Mouse (Mus musculus) small intestine, adult 2 months (tissue): ENCODE results near the gene Peg3. TPM values are rescaled to one million over a fixed set of nuclear protein-coding genes. Genes with fewer than 3 reads are reported as not detected.
"Not testable (repeated sequence)": the region's sequence is repeated elsewhere in the genome, so short reads cannot be mapped to it uniquely, and the experiment has no call there.

ENCODE experiments used
- H3K27ac ChIP-seq: fragments of 200-500 bp; 2 replicates; pipeline ENCODE4 v1.5.1; 2012; ENCODE audit warnings: low read depth, low read length, control low read depth, inconsistent platforms; ENCODE audit not compliant: insufficient read depth
- H3K27me3 ChIP-seq: fragments of 200-500 bp; 2 replicates; pipeline ENCODE4 v1.6.1; 2012; ENCODE audit warnings: mild to moderate bottlenecking, moderate library complexity, low read length, inconsistent platforms; ENCODE audit not compliant: control insufficient read depth, insufficient read depth
- H3K36me3 ChIP-seq: fragments of 200-500 bp; 2 replicates; pipeline ENCODE4 v1.6.1; 2012; ENCODE audit warnings: mild to moderate bottlenecking, low read length, control low read depth, inconsistent platforms; ENCODE audit not compliant: control insufficient read depth, insufficient read depth
- H3K4me1 ChIP-seq: fragments of 200-500 bp; 2 replicates; pipeline ENCODE4 v1.6.1; 2012; ENCODE audit warnings: low read length, inconsistent platforms, mixed read lengths; ENCODE audit not compliant: control insufficient read depth, insufficient read depth, insufficient read length
- H3K4me3 ChIP-seq: fragments of 200-500 bp; 2 replicates; pipeline ENCODE4 v1.5.1; 2012; ENCODE audit warnings: low read depth, mild to moderate bottlenecking, control low read depth, inconsistent platforms, low read length, moderate library complexity
- CTCF ChIP-seq: fragments of 200-500 bp; IDR thresholded peaks from 2 replicates; pipeline ENCODE4 v1.5.1; 2012; ENCODE audit warnings: low read depth, mild to moderate bottlenecking, control low read depth, inconsistent platforms, low read length, moderate library complexity, mixed read lengths; ENCODE audit not compliant: insufficient replicate concordance, insufficient read length; ENCODE audit errors: extremely low read depth
- POLR2A ChIP-seq: fragments of 200-500 bp; IDR thresholded peaks from 2 replicates; pipeline ENCODE4 v1.6.1; 2012; ENCODE audit warnings: low read depth, mild to moderate bottlenecking, control low read depth, inconsistent platforms, low read length, moderate library complexity
- WGBS: fragments of 180-500 bp; shearing (Covaris S2); methylation state at CpG from one replicate; pipeline ENCODE4 v1.1.7; 2018; 5-methylcytosine and 5-hydroxymethylcytosine counted together
- polyA plus RNA-seq: library from polyadenylated mRNA; depleted of rRNA; stranded (reverse); fragments of >200 nt; gene quantifications from 2 replicates; pipeline ENCODE4 v1.2.3, GENCODE M21; 2012; rRNA removed

Peg3 gene
- 0.60 and 1.0 TPM in 2 replicates for polyA plus RNA-seq

- peak within 1 kb of the TSS; percentile 65 for H3K4me3 ChIP-seq
- H3K27me3 ChIP-seq, result no peaks in the 10 kb centered on the region; the same call in 1 of the 2 replicates
- WGBS, result 60% methylated on average over 24 of the region's 24 CpGs
- peak within 1 kb of the TSS; percentile 68 for H3K27ac ChIP-seq
- no peak for TF ChIP-seq CTCF
- no peak for TF ChIP-seq POLR2A
- H3K36me3 ChIP-seq, result no peaks in the 10 kb centered on the region
- H3K4me1 ChIP-seq, result no peaks in the 10 kb centered on the region
These were observed at the start of gene Peg3, which contains the start of gene Usp29 for GRCm38 (mm10) chr7:6730241-6730640. TSS of gene Peg3 (minus strand) at chr7:6730431. TSS of gene Usp29 (plus strand) at chr7:6730578.

GRCm38 (mm10) chr7:6779172-6779571 lies 48.9 kb upstream of the Peg3 start:
- Histone ChIP-seq H3K36me3 (no peaks in the 10 kb centered on the region), H3K27me3 (no peaks in the 10 kb centered on the region), H3K4me3 (no peak overlapping the region), H3K4me1 (no peaks in the 10 kb centered on the region), H3K27ac (no peak overlapping the region)
- 67% methylated on average over 5 of the region's 5 CpGs for WGBS
- TF ChIP-seq CTCF (no peak), POLR2A (no peak)

DNA sequence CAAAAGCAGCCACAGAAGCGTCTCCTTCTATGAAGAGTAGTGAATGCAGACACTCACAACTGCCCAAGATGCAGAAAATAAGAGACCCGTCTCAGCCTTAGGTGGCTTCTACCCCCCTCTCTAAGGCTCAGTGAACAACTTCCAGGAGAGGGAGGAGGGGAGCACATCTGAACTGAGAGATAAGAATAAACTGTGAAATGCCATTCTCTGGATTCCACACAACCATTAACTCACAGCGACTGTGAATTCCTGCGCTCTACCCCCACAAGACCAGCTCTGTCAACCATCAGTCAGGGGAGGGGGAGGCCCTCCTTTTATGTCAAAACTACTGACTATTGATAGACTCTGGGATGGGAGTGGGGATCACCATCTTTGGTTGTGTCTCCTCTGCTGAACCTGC lies 47.5 kb upstream of the Peg3 start:
- H3K36me3 ChIP-seq, result no peaks in the 10 kb centered on the region
- no peaks in the 10 kb centered on the region for H3K4me1 ChIP-seq
- H3K27me3 ChIP-seq, result no peaks in the 10 kb centered on the region
- no peak overlapping the region for H3K27ac ChIP-seq
- H3K4me3 ChIP-seq, result no peak overlapping the region
- 48% methylated on average over 4 of the region's 4 CpGs for WGBS
- no peak for TF ChIP-seq CTCF
- no peak for TF ChIP-seq POLR2A

DNA sequence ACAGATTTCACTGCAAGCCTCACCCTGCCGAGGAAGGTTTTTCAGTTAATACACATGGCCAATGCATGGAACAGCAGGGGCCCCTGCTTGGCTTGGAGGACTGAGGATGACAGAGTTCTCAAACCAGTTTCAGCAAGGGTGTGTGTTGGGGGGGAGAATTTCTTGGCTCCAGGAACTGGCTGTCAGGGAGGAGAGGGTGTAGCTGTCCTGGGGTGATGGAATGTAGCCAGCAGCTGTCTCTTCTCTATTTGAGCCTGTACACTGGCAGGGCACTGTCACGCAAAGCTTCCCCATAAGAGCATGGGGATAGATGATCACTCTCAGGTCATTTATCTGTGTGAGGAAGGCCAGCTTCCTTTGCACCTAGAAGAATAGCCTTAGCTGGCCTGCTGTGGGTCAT lies 46.9 kb upstream of the Peg3 start:
- Histone ChIP-seq H3K27ac (no peak overlapping the region), H3K4me1 (no peaks in the 10 kb centered on the region), H3K27me3 (no peaks in the 10 kb centered on the region), H3K36me3 (no peaks in the 10 kb centered on the region), H3K4me3 (no peak overlapping the region)
- TF ChIP-seq CTCF, result no peak
- no peak for TF ChIP-seq POLR2A
- 67% methylated on average over 2 of the region's 2 CpGs for WGBS

DNA sequence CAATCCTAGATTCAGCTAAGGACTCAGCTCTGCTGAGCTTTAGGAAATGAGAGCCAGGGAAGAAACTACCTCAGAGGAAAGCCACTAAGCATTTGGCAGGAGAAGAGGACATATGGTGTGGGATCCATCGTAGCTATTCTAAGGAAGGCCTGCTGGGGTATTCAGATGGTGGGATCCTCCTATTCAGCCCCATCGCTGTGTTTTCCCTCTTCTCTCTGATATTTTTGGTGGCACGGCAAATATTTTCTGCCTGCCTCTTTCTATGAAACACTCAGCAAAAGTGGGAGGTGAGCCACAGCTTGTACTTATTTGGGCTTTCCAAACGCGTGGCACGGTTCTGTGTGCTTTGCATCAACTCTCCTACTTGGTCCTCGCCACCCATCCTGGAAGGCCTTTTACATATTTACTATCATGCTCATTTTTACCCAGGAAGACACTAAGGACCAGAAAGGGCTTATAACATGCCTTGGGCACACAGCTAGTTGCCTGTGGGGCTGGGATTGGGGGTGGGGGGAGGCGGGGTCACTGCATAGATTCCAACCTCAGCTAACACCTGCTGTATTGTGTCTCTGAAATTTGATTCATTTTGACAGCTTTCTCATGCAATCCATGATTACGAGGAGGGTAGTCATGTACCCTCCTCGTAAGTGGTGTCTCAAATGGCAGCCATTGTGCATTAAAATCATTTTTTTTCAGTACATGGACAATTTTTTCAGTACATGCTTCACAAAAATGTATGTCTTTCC lies 46.3 kb upstream of the Peg3 start:
- no peaks in the 10 kb centered on the region for H3K4me1 ChIP-seq
- H3K4me3 ChIP-seq, result no peak overlapping the region
- no peak for TF ChIP-seq CTCF
- no peak for TF ChIP-seq POLR2A
- H3K27ac ChIP-seq, result no peak overlapping the region
- no peaks in the 10 kb centered on the region for H3K36me3 ChIP-seq
- H3K27me3 ChIP-seq, result no peaks in the 10 kb centered on the region
- 83% methylated on average over 10 of the region's 10 CpGs for WGBS

GRCm38 (mm10) chr7:6773865-6774413 lies 43.7 kb upstream of the Peg3 start:
- H3K27ac ChIP-seq, H3K27me3 ChIP-seq, H3K4me1 ChIP-seq, H3K4me3 ChIP-seq, H3K36me3 ChIP-seq: not testable (repeated sequence)
- 57% methylated on average over 11 of the region's 11 CpGs for WGBS

GRCm38 (mm10) chr7:6770286-6770685 lies 40.1 kb upstream of the Peg3 start:
- no peak overlapping the region for H3K4me3 ChIP-seq
- H3K27me3 ChIP-seq, result no peaks in the 10 kb centered on the region
- no peaks in the 10 kb centered on the region for H3K4me1 ChIP-seq
- H3K27ac ChIP-seq, result no peak overlapping the region
- TF ChIP-seq CTCF (no peak), POLR2A (no peak)
- 12% methylated on average over 8 of the region's 8 CpGs for WGBS
- H3K36me3 ChIP-seq, result no peaks in the 10 kb centered on the region
